18 mouse cellular contexts compared by ENCODE assay signal in the genomic region with DNA sequence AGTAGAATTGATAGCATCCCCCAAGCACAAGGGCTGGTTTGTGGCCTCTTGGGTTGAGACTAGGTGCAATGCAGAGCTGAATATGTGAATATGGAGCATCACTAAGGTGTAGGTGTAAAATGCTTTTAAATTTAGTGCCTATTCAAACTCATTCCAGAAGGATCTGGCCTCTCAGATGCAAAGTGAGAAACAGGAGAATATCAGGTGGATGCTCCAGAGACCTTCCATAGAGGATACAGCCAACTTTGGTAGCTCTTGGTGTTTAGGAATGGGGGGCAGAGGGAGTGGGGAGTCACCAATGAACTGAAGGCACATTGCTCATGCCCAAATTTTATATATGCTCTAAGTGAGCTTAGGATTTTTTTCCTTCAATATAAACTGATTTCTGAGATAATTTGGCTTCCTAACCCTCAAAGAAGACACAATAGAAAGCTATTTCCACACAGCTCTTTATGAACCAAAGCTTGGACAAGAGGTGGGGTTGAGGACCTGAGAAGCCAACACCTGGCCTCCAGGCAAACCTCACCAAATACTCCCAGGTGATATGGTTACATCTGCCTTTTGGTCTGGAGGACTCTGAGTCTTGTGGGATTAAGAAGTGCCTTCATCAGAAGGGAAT. TPM values are rescaled to one million over a fixed set of nuclear protein-coding genes. Genes with fewer than 3 reads are reported as not detected.
DNase-seq lines count a peak whose midpoint lies in the region; ATAC-seq and TF ChIP-seq lines count a peak whose summit lies in the region.
"Had no signal": no experiment of that assay in that cellular context is flagged by ENCODE, and none has a peak within 500 bp of the region (broad histone marks: within the 10 kb centered on the region; RNA-seq: fewer than 3 reads in every experiment).

No protein-coding gene starts in this region.

- DNase-seq in hindbrain, embryonic 10.5 days (ENCODE audit: low spot score), result no peak
- DNase-seq in 416B (ENCODE audit: low read depth), result peak; percentile 64
- no peak for DNase-seq in liver, embryonic 14.5 days (ENCODE audit: low read depth in 3 of 3, low spot score in 3 of 3)
- DNase-seq in cerebellum, adult 9-11 months, result no peak
- DNase-seq in T-cell, adult 2 months (ENCODE audit: low spot score), result no peak
- DNase-seq: cerebellum, postnatal 36 days; heart, postnatal 14 days; kidney, adult 8-10 months; lung, postnatal 36 days; right cerebral cortex, postnatal 25 days had no signal

- no peak for TF ChIP-seq CTCF in ES-Bruce4 (IDR thresholded peaks at IDR 0.05; ENCODE audit: low read depth, low read length)
- TF ChIP-seq CTCF in liver, embryonic 14.5 days (IDR thresholded peaks at IDR 0.05; ENCODE audit: low read depth), result no peak

- no peaks in the 10 kb centered on the region for H3K27me3 ChIP-seq in hindbrain, embryonic 16.5 days (replicated peaks; ENCODE audit: control insufficient read depth, insufficient read depth, low read length)
- no peaks in the 10 kb centered on the region for H3K27me3 ChIP-seq in hindbrain, embryonic 10.5 days (ENCODE audit: insufficient read depth, poor library complexity, severe bottlenecking)
- H3K27me3 ChIP-seq in ES-Bruce4 (ENCODE audit: control insufficient read depth, insufficient read depth, low read length, poor library complexity, severe bottlenecking), result no peaks in the 10 kb centered on the region
- no peaks in the 10 kb centered on the region for H3K27me3 ChIP-seq in liver, embryonic 14.5 days (ENCODE audit: control insufficient read depth, insufficient read depth, low read length)
- H3K27me3 ChIP-seq: forebrain, embryonic 15.5 days; limb, embryonic 15.5 days; neural tube, embryonic 12.5 days; Patski had no signal

- peak; percentile 60 for ATAC-seq in hindbrain, embryonic 16.5 days
- no peak for ATAC-seq in liver, embryonic 14.5 days (ENCODE audit: insufficient read depth)
- ATAC-seq: CD4-positive, CD25-positive, alpha-beta regulatory T cell, adult 4 months; Patski had no signal

- H3K9me3 ChIP-seq in hindbrain, embryonic 16.5 days (ENCODE audit: control insufficient read depth, low read length), result no peaks in the 10 kb centered on the region
- no peaks in the 10 kb centered on the region for H3K9me3 ChIP-seq in hindbrain, embryonic 10.5 days
- no peaks in the 10 kb centered on the region for H3K9me3 ChIP-seq in ES-Bruce4 (replicated peaks; ENCODE audit: control insufficient read depth, insufficient read depth, low read length, poor library complexity, severe bottlenecking)
- no peaks in the 10 kb centered on the region for H3K9me3 ChIP-seq in liver, embryonic 14.5 days (ENCODE audit: control insufficient read depth, low read length)
- H3K9me3 ChIP-seq: forebrain, embryonic 15.5 days; limb, embryonic 15.5 days; neural tube, embryonic 12.5 days had no signal

- no peak overlapping the region for H3K4me2 ChIP-seq in hindbrain, embryonic 16.5 days (ENCODE audit: low read length)
- peak overlapping the region; percentile 44 for H3K4me2 ChIP-seq in liver, embryonic 14.5 days (ENCODE audit: low read depth)
- H3K4me2 ChIP-seq: forebrain, embryonic 15.5 days; limb, embryonic 15.5 days; neural tube, embryonic 12.5 days had no signal

- no peak for TF ChIP-seq POLR2A in ES-Bruce4 (IDR thresholded peaks at IDR 0.05; ENCODE audit: insufficient read depth, low read length)

- TF ChIP-seq EP300 in ES-Bruce4 (IDR thresholded peaks at IDR 0.05; ENCODE audit: insufficient read depth, low read depth, low read length), result no peak
- TF ChIP-seq EP300 in liver, embryonic 14.5 days (IDR thresholded peaks at IDR 0.05; ENCODE audit: low read depth), result no peak; the same call in 1 of the 2 replicates

- peaks cover 10% of the 10 kb centered on the region for H3K4me1 ChIP-seq in hindbrain, embryonic 16.5 days (ENCODE audit: control insufficient read depth, insufficient read depth, low read depth, low read length)
- H3K4me1 ChIP-seq in hindbrain, embryonic 10.5 days (replicated peaks), result peaks cover 30% of the 10 kb centered on the region
- no peaks in the 10 kb centered on the region for H3K4me1 ChIP-seq in ES-Bruce4 (ENCODE audit: control insufficient read depth, insufficient read depth, low read length)
- peaks cover 27 to 40% of the 10 kb centered on the region in 2 experiments for H3K4me1 ChIP-seq in liver, embryonic 14.5 days (replicated peaks; ENCODE audit: control insufficient read depth in 2 of 2, insufficient read depth in 2 of 2, low read length in 1 of 2)

- no peak overlapping the region for H3K27ac ChIP-seq in hindbrain, embryonic 16.5 days (ENCODE audit: low read depth, low read length)
- H3K27ac ChIP-seq in hindbrain, embryonic 10.5 days, result no peak overlapping the region
- H3K27ac ChIP-seq in ES-Bruce4 (ENCODE audit: insufficient read depth, low read length), result peak overlapping the region; percentile 89
- peak overlapping the region; percentile 57 for H3K27ac ChIP-seq in liver, embryonic 14.5 days
- H3K27ac ChIP-seq: forebrain, embryonic 15.5 days; layer of hippocampus, adult 2 months; limb, embryonic 15.5 days; neural tube, embryonic 12.5 days had no signal

- peaks cover 40% of the 10 kb centered on the region for H3K36me3 ChIP-seq in hindbrain, embryonic 16.5 days (ENCODE audit: control insufficient read depth, insufficient read depth, low read length)
- peaks cover 62% of the 10 kb centered on the region for H3K36me3 ChIP-seq in hindbrain, embryonic 10.5 days
- H3K36me3 ChIP-seq in ES-Bruce4 (ENCODE audit: control insufficient read depth, insufficient read depth, low read length, poor library complexity, severe bottlenecking), result peaks cover 46% of the 10 kb centered on the region
- peaks cover 90% of the 10 kb centered on the region for H3K36me3 ChIP-seq in liver, embryonic 14.5 days (replicated peaks; ENCODE audit: control insufficient read depth, insufficient read depth, low read depth)

- H3K4me3 ChIP-seq in hindbrain, embryonic 16.5 days (ENCODE audit: low read length), result no peak overlapping the region
- no peak overlapping the region for H3K4me3 ChIP-seq in hindbrain, embryonic 10.5 days
- H3K4me3 ChIP-seq in ES-Bruce4 (ENCODE audit: low read depth, low read length), result no peak overlapping the region
- H3K4me3 ChIP-seq in liver, embryonic 14.5 days (ENCODE audit: insufficient read depth in 1 of 2, low read depth in 2 of 2, low read length in 2 of 2), result peak overlapping the region in 1 of 2 experiments; percentile 38; a peak in 2 of 4 replicates
- H3K4me3 ChIP-seq: forebrain, embryonic 15.5 days; layer of hippocampus, adult 2 months; limb, embryonic 15.5 days; neural tube, embryonic 12.5 days had no signal

- H3K9ac ChIP-seq in hindbrain, embryonic 16.5 days (ENCODE audit: low read depth, low read length), result no peak overlapping the region
- H3K9ac ChIP-seq in ES-Bruce4 (ENCODE audit: low read depth, poor library complexity, severe bottlenecking), result no peak overlapping the region
- no peak overlapping the region for H3K9ac ChIP-seq in liver, embryonic 14.5 days (replicated peaks)
- H3K9ac ChIP-seq: forebrain, embryonic 15.5 days; limb, embryonic 15.5 days; neural tube, embryonic 12.5 days had no signal

RNA-seq across cellular contexts. Expression of gene Hnrnpa1, which starts 7.7 kb away (rescaled TPM):
- polyA plus RNA-seq in hindbrain, embryonic 16.5 days (2015; fragmentation: Nextera tagmentation; extraction: Ambion mirVana), result 483 and 550 TPM in 2 replicates
- polyA plus RNA-seq in hindbrain, embryonic 10.5 days (2016; fragmentation: Nextera tagmentation; extraction: Ambion mirVana), result 1,344 and 1,669 TPM in 2 replicates
- 1,629 and 1,787 TPM in 2 replicates for polyA plus RNA-seq in ES-Bruce4 (2011; ENCODE audit: insufficient read depth, insufficient read length, low read depth, missing spikeins)
- polyA plus RNA-seq in liver, embryonic 14.5 days (2012; rRNA removed), result 329 and 510 TPM in 2 replicates
- polyA plus RNA-seq in liver, embryonic 14.5 days (2014; fragmentation: Nextera tagmentation; extraction: Ambion mirVana), result 240 and 270 TPM in 2 replicates

RNA-seq across cellular contexts. Expression of gene Cbx5, which starts 8.3 kb away (rescaled TPM):
- polyA plus RNA-seq in hindbrain, embryonic 16.5 days (2015; fragmentation: Nextera tagmentation; extraction: Ambion mirVana), result 120 and 124 TPM in 2 replicates
- polyA plus RNA-seq in hindbrain, embryonic 10.5 days (2016; fragmentation: Nextera tagmentation; extraction: Ambion mirVana), result 157 and 186 TPM in 2 replicates
- polyA plus RNA-seq in ES-Bruce4 (2011; ENCODE audit: insufficient read depth, insufficient read length, low read depth, missing spikeins), result 317 and 328 TPM in 2 replicates
- 27.8 and 32.4 TPM in 2 replicates for polyA plus RNA-seq in liver, embryonic 14.5 days (2012; rRNA removed)
- 54.4 and 57.1 TPM in 2 replicates for polyA plus RNA-seq in liver, embryonic 14.5 days (2014; fragmentation: Nextera tagmentation; extraction: Ambion mirVana)

RNA-seq across cellular contexts. Expression of gene Nfe2, which starts 10.3 kb away (rescaled TPM):
- 0.65 and 0.69 TPM in 2 replicates for polyA plus RNA-seq in hindbrain, embryonic 16.5 days (2015; fragmentation: Nextera tagmentation; extraction: Ambion mirVana)
- 7.3 and 8.5 TPM in 2 replicates for polyA plus RNA-seq in hindbrain, embryonic 10.5 days (2016; fragmentation: Nextera tagmentation; extraction: Ambion mirVana)
- polyA plus RNA-seq in ES-Bruce4 (2011; ENCODE audit: insufficient read depth, insufficient read length, low read depth, missing spikeins), result not detected in 2 replicates
- polyA plus RNA-seq in liver, embryonic 14.5 days (2012; rRNA removed), result 178 and 222 TPM in 2 replicates
- polyA plus RNA-seq in liver, embryonic 14.5 days (2014; fragmentation: Nextera tagmentation; extraction: Ambion mirVana), result 175 and 184 TPM in 2 replicates
- polyA plus RNA-seq: Patski had no signal

RNA-seq across cellular contexts. Expression of gene Copz1, which starts 24.6 kb away (rescaled TPM):
- polyA plus RNA-seq in hindbrain, embryonic 16.5 days (2015; fragmentation: Nextera tagmentation; extraction: Ambion mirVana), result 207 and 209 TPM in 2 replicates
- polyA plus RNA-seq in hindbrain, embryonic 10.5 days (2016; fragmentation: Nextera tagmentation; extraction: Ambion mirVana), result 288 and 299 TPM in 2 replicates
- 140 and 145 TPM in 2 replicates for polyA plus RNA-seq in ES-Bruce4 (2011; ENCODE audit: insufficient read depth, insufficient read length, low read depth, missing spikeins)
- polyA plus RNA-seq in liver, embryonic 14.5 days (2012; rRNA removed), result 118 and 133 TPM in 2 replicates
- 205 and 219 TPM in 2 replicates for polyA plus RNA-seq in liver, embryonic 14.5 days (2014; fragmentation: Nextera tagmentation; extraction: Ambion mirVana)

Comparison
In these comparisons a context has a peak if more than half of its experiments do, and no peak if none do; other contexts are left out.
1. H3K27ac ChIP-seq: peak in ES-Bruce4 (single experiment) and liver, embryonic 14.5 days (single experiment); none in hindbrain, embryonic 16.5 days (single experiment) and hindbrain, embryonic 10.5 days (single experiment).
2. RNA of gene Nfe2, which starts 10.3 kb away (polyA plus RNA-seq): 175 to 222 TPM in liver, embryonic 14.5 days; 7.3 to 8.5 TPM in hindbrain, embryonic 10.5 days, 0.65 to 0.69 TPM in hindbrain, embryonic 16.5 days and not detected in ES-Bruce4; every median in the first group is over 10 times any median in the second.